Mouse (Mus musculus): ENCODE data around the gene Olig1. TPM values are rescaled to one million over a fixed set of nuclear protein-coding genes. Genes with fewer than 3 reads are reported as not detected.

Olig1 gene
- total and polyA plus RNA-seq, 3 experiments, result not detected

DNA sequence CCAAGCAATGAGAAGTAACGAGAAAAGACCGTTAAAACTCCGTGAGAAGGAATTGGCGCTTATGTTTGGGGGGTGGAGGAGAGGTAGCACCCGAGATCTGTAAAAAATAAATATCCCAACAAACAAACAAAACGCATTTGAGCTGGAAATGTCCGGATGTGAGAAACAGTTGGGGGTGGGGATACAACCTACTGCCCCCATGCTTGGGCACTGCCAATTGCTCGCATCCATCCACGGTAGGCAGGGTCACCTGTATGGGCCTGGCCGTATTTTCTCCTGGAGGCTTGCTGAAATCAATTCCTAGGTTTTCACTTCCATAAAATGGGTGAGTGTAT is 45.5 kb upstream of the Olig1 start:
- Histone ChIP-seq H3K27me3 (ENCODE audit: control insufficient read depth in 1 of 2, insufficient read depth in 2 of 2, low read length in 2 of 2) (no peaks in the 10 kb centered on the region), H3K79me2 (ENCODE audit: control insufficient read depth, insufficient read depth, low read length, poor library complexity) (no peaks in the 10 kb centered on the region), H3K27ac (ENCODE audit: control insufficient read depth, low read depth, low read length) (no peak overlapping the region), H3K4me1 (ENCODE audit: control insufficient read depth in 1 of 2, insufficient read depth in 2 of 2, low read length in 2 of 2) (no peaks in the 10 kb centered on the region), H3K36me3 (ENCODE audit: control insufficient read depth in 1 of 2, insufficient read depth in 2 of 2, low read length in 2 of 2) (no peaks in the 10 kb centered on the region), H3K4me3 (ENCODE audit: control insufficient read depth in 1 of 2, insufficient read depth in 1 of 2, low read depth in 2 of 2, low read length in 2 of 2) (no peak overlapping the region), H3K9me3 (replicated peaks; ENCODE audit: insufficient read depth, low read length) (no peaks in the 10 kb centered on the region), H3K9ac (ENCODE audit: control insufficient read depth, low read depth, low read length, poor library complexity, severe bottlenecking) (no peak overlapping the region)
- TF ChIP-seq EP300 (IDR thresholded peaks at IDR 0.05; ENCODE audit: low read depth in 1 of 2, low read length in 2 of 2) (no peak), ELF1 (IDR thresholded peaks at IDR 0.05; ENCODE audit: low read depth, low read length) (no peak)
- DNase-seq (ENCODE audit: low read depth, low spot score), result no peak

DNA sequence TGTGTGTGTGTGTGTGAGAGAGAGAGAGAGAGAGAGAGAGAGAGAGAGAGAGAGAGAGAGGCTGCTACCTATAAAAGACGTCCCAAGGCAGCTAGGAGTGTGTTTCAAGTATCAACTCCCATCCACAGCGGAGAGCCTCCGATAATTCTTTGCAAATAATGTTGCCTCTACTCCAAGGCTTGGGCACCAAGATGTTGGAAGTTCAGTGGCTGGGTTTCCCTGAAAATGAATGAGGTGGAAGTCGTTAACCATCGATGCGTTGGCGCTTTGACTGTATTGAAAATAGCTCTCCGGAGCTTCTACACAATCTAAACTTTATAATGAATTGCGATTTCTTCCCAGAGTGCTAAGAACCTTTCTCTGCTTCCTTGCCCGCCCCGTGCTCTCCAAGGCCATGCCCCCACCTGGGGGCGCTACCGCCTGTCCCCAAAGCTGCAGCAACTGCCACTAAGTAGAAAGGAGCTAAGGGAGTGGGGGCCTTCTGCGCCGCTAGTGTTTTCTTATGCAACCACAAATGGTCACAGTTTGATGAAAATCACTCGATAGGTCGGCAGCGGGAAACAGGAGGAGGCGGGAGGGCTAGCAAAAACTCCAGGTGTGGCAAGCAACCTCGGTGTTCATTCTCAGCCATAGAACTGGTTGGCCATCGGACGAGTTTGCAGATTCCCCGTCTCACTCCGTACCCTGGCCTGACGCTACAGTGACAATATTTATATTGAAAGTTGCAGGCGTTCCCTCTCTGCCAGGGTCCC is 44.9 kb upstream of the Olig1 start:
- Histone ChIP-seq H3K27ac (ENCODE audit: control insufficient read depth, low read depth, low read length) (no peak overlapping the region), H3K4me3 (ENCODE audit: control insufficient read depth in 1 of 2, insufficient read depth in 1 of 2, low read depth in 2 of 2, low read length in 2 of 2) (no peak overlapping the region), H3K4me1 (ENCODE audit: control insufficient read depth in 1 of 2, insufficient read depth in 2 of 2, low read length in 2 of 2) (no peaks in the 10 kb centered on the region), H3K9me3 (replicated peaks; ENCODE audit: insufficient read depth, low read length) (no peaks in the 10 kb centered on the region), H3K36me3 (ENCODE audit: control insufficient read depth in 1 of 2, insufficient read depth in 2 of 2, low read length in 2 of 2) (no peaks in the 10 kb centered on the region), H3K27me3 (ENCODE audit: control insufficient read depth in 1 of 2, insufficient read depth in 2 of 2, low read length in 2 of 2) (no peaks in the 10 kb centered on the region), H3K9ac (ENCODE audit: control insufficient read depth, low read depth, low read length, poor library complexity, severe bottlenecking) (no peak overlapping the region), H3K79me2 (ENCODE audit: control insufficient read depth, insufficient read depth, low read length, poor library complexity) (no peaks in the 10 kb centered on the region)
- TF ChIP-seq ETS1 (IDR thresholded peaks at IDR 0.05; ENCODE audit: low read depth, low read length), result no peak
- no peak for TF ChIP-seq MAX (IDR thresholded peaks at IDR 0.05; ENCODE audit: low read length)
- DNase-seq (ENCODE audit: low read depth, low spot score), result no peak

DNA sequence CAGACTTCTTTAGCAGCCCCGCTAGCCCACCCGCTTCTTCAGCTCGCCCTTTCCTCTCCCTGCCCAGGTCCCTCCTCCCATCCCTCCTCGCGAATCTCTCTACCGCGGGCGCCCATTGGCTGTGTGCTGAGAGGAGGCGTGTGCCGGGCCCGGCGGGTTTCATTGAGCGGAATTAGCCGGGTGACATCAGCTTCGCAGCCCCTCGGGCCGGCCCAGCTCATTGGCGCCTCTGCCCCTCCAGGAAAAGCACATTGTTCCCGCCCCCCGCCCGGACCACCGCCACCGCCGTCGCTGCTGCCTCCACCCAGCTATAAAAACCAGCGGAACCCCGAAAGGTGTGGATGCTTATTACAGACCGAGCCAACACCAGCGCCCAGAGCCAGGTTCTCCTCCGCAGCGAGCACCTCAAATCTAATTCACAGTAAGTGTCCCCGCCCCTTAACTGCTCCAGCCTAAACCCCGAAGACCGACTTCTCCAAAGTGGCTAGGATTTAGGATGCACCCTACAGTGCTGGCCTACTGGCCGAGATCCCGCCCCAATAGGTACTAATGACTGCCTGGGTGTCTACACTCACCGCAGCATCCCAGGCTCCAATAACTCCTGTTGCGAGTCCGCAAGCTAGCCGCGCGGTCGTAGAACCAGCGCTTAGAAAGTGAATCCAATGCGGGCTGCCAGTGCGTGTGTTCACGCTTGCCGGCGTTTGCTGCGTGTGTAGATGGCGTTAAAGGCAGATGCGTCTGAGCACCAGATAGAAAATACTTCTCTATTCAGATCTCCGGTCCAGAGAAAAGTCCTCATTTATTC is 44.1 kb upstream of the Olig1 start, which contains the start of gene Olig2:
Olig2 (plus strand) TSS at position 225 of the 805 bp plus-strand sequence.
- H3K9me3 ChIP-seq (replicated peaks; ENCODE audit: insufficient read depth, low read length), result no peaks in the 10 kb centered on the region
- H3K9ac ChIP-seq (ENCODE audit: control insufficient read depth, low read depth, low read length, poor library complexity, severe bottlenecking), result no peak within 1 kb of the TSS
- H3K36me3 ChIP-seq (ENCODE audit: control insufficient read depth in 1 of 2, insufficient read depth in 2 of 2, low read length in 2 of 2), result no peaks in the 10 kb centered on the region
- DNase-seq (ENCODE audit: low read depth, low spot score), result no peak
- H3K79me2 ChIP-seq (ENCODE audit: control insufficient read depth, insufficient read depth, low read length, poor library complexity), result no peaks in the 10 kb centered on the region
- TF ChIP-seq ELF1 (IDR thresholded peaks at IDR 0.05; ENCODE audit: low read depth, low read length) (no peak), CHD2 (IDR thresholded peaks at IDR 0.05; ENCODE audit: low read length) (no peak), POLR2AphosphoS2 (IDR thresholded peaks at IDR 0.05; ENCODE audit: low read length) (no peak), MEF2A (IDR thresholded peaks at IDR 0.05; ENCODE audit: extremely low read depth, insufficient replicate concordance, low read depth, low read length, poor library complexity, severe bottlenecking) (no peak), MXI1 (IDR thresholded peaks at IDR 0.05; ENCODE audit: low read depth, low read length) (no peak), KAT2A (conservative IDR thresholded peaks at IDR 0.05; ENCODE audit: low read depth, low read length) (no peak), POLR2A (IDR thresholded peaks at IDR 0.05; ENCODE audit: control insufficient read depth in 1 of 2, insufficient read depth in 1 of 2, low read depth in 1 of 2, low read length in 2 of 2, poor library complexity in 1 of 2) (no peak), NRF1 (IDR thresholded peaks at IDR 0.05; ENCODE audit: insufficient read depth, low read depth, low read length, poor library complexity, severe bottlenecking) (no peak), RAD21 (IDR thresholded peaks at IDR 0.05; ENCODE audit: low read depth, low read length) (no peak), UBTF (IDR thresholded peaks at IDR 0.05; ENCODE audit: borderline replicate concordance, insufficient read depth, low read depth, low read length) (no peak), ZC3H11A (IDR thresholded peaks at IDR 0.05; ENCODE audit: low read depth, low read length) (no peak), TCF12 (IDR thresholded peaks at IDR 0.05; ENCODE audit: low read depth, low read length) (no peak), SIN3A (IDR thresholded peaks at IDR 0.05; ENCODE audit: low read length) (no peak), ETS1 (IDR thresholded peaks at IDR 0.05; ENCODE audit: low read depth, low read length) (no peak), TBP (IDR thresholded peaks at IDR 0.05; ENCODE audit: low read depth, low read length) (no peak), CTCF (IDR thresholded peaks at IDR 0.05 in 2 of 3, conservative IDR thresholded peaks at IDR 0.05 in 1 of 3; ENCODE audit: control insufficient read depth in 1 of 3, insufficient read depth in 1 of 3, low read depth in 2 of 3, low read length in 3 of 3, poor library complexity in 1 of 3, severe bottlenecking in 1 of 3) (no peak), ZKSCAN1 (IDR thresholded peaks at IDR 0.05; ENCODE audit: low read depth, low read length) (no peak), SMC3 (IDR thresholded peaks at IDR 0.05; ENCODE audit: low read depth, low read length) (no peak)
- no peak within 1 kb of the TSS for H3K27ac ChIP-seq (ENCODE audit: control insufficient read depth, low read depth, low read length)
- H3K27me3 ChIP-seq (ENCODE audit: control insufficient read depth in 1 of 2, insufficient read depth in 2 of 2, low read length in 2 of 2), result no peaks in the 10 kb centered on the region
- no peak within 1 kb of the TSS for H3K4me3 ChIP-seq (ENCODE audit: control insufficient read depth in 1 of 2, insufficient read depth in 1 of 2, low read depth in 2 of 2, low read length in 2 of 2)
- H3K4me1 ChIP-seq (ENCODE audit: control insufficient read depth in 1 of 2, insufficient read depth in 2 of 2, low read length in 2 of 2), result no peaks in the 10 kb centered on the region

Measured in MEL (cell line).